Mouse (Mus musculus) B cell, adult 2 months (primary cell): ENCODE data around the gene Samd4b.
"Not testable (repeated sequence)": the region's sequence is repeated elsewhere in the genome, so short reads cannot be mapped to it uniquely, and the experiment has no call there.

Experiments used
- DNase-seq, 2 experiments: peaks; one replicate each; pipeline ENCODE4 v3.0.0; 2022

The Samd4b gene

DNA sequence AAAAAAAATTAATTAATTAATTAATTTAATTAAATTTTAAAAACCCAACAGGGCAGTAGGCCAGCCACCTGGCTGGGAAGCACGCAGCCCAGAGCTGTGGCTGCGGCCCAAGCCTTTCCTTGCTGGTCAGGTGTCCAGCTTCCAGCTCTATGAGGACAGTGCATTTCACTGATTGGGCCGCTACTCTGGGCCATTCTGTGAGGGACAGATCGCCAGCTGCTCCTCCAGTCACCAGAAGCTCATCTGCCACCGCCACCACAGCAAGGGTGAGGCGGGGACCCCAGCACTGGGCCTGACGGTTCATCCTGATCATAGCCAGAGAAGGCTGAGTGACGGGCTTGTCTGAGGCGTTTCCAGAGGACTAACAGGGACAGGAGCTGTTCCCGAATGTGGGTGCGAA lies 36.0 kb downstream of the Samd4b start:
- no peak for DNase-seq

DNA sequence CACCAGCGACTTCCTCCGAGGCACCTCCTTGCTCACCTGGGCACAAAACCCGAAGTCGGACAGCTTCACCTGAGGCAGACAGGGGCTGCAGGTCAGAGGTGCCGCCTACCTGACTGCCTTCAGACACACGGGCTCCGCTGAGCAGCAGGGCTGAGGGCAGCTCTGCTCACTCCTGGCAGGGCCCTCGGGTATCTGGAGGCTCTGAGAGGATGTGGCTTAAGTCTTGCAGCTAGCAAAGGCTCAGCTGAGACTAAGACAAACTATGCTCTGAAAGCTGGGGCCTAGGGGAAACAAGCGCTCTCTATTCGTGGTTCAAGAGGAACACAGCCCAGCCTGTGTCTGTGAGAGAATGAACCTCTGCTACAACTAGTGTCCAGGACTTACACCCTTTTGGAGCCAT lies 37.1 kb downstream of the Samd4b start:
- no peak for DNase-seq

DNA sequence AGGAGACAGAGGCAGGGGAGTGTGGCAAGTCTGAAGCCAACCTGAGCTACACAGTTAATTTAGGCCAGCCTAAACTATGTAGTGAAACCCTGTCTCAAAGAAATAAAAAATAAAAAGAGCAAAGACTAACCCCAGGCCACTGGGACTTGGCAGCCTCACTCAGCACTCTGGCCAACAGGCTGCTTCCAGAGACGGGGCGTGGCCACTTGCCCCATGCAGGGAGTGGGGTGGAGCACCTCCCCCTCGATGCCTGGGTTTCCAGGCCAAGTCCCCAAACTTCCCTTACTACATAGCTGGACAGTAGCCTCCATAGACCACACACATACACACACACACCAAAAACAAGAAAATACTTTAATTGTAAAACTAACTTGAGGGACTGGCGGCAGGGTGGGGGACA lies 39.5 kb downstream of the Samd4b start:
- no peak for DNase-seq

DNA sequence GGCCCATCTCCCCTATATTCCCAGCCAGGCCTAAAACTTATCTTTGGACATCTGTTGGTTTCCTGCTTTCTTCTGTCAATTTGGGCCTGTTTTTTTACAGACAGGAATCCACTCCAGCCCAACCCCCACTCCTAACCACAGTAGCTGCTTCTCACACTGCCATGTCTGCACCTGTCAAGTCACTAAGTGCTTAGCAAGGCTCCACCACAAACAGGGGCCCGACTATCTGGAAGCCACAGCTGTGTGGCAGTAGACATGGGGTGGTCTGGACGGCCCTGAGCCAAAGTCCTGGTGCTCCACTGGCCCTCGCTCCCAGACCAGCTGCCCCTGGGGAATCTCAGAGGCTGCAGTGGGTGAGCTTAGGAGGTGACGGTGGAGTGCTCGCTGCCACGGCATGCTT lies 40.2 kb downstream of the Samd4b start:
- DNase-seq: no peak

DNA sequence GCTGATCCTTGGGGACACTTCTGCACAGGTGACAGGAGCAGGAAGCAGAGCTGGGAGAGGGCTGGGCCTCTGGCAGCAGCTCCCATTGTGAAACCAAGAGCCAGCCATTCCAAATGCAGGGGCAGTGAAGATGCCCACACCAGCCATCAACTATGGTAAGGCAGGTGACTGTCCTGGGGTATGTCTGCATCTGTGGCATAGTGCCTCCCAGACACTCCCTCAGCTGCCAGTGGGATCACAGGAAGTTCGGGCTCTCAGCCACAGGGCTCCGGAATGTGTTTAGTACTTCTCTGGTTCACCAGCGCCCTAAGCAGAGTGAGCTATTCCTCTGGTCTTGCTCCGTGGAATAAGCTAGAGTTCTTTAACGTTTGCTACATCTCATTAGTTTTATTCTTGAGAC lies 40.9 kb downstream of the Samd4b start:
- no peak for DNase-seq

DNA sequence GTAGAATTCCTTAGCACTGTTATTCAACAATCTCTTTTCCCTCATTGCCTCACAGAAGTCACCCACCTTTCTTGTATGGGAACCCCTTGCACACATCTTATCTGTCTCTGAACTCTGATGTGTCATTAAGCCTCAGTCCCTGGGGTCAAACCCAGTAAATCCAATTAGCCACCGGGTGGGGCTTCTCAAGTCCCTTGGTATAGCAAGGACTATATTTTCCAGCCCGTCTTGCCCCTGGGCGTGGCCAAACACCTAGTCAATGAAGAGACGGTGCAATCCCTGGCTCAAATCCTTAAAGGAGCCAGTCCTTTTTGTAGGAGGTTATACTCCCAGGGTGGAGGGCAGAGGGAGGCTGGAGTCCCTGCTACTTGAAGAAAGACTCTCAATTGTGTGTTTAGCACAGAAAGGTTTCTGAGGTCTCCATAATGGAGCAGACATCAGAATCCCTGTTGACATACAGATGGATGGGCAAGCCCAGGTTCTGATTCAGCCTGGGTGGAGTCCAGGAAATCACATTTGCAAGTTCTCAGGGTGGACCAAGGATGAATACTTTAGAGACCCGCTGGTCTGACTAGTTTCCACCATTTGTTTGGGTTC lies 41.9 kb downstream of the Samd4b start:
- no peak for DNase-seq

DNA sequence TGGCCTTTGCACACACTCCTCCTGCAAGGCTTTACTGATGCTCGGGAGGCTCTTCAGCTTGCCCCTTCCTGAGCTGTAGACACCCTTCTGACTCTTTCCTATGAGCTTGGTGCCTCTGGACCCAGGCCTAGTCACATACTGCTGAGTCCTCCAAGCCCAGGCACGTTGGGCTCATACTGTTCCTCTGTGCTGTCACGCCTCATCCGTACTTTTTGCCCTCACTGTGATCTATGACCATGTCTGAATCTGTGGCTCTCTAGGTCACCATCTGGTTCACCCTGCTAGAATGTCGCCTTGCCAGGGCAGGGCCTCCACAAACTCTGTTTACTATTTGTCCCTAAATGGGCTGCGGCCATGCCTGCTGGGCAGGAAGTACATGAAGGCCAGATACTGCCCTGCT lies 44.9 kb downstream of the Samd4b start:
- DNase-seq: no peak

DNA sequence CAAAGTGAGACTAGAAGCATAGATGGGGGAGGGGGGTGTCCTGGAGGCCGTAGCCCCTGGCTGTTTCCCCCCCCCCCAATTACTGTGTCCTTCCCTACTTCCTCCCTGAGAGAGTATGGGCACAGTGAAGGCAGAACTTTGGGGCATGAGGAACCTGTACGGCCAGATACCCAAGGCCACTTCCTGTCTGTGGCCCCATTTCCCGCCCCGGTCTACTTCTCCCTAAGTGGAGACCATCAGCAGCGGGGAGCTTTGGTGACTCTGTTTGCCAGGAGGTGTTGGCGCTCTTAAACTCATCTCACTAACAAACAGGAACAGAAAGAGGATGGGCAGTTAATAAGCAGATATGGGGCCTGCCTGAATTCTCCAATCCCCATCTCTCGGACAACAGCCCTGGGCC lies 50.3 kb downstream of the Samd4b start:
- DNase-seq: no peak

DNA sequence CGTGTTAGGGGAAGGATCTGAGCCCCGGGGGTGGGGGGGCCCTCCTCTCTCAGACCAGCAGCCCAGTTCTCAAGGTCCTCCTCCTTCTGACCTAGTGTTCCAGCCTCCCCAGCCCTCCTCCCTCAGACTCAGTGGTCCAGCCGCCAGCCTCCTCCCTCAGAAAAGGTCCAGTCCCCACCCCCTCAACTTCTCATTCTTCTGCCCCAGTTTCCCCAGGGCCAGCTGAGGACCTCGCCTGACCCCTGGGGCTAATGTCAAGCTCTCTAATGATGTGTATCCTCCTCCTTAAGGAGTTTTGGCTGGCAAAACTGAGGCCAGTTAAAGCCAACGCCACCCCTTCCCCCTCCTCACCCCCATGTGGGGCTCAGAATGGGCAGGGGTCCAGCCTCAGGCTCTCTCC lies 50.8 kb downstream of the Samd4b start, which contains the start of gene Nccrp1:
Nccrp1 (minus strand) TSS at position 101 of the 400 bp plus-strand sequence.
- no peak for DNase-seq

DNA sequence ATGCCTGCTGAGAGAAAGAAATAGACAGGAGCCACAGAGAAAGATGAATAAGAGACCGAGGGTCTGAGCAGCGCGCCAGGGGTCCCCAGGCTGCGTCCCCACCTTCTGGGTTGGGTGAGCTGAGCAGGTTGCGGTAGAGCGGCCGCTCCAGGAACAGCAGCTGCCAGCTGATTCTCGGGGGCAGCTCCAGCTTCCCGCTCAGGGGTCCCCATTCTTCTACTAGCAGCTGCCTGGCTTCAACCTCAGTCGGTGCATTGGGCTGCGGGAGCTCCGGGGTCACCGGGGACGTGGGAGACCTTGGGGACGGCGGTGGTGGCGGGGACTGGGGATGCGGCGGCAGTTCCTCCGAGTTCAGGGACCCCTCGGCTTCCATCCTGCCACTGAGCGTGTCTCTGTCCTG lies 51.3 kb downstream of the Samd4b start:
- DNase-seq: peak in 1 of 2 experiments; percentile 12

DNA sequence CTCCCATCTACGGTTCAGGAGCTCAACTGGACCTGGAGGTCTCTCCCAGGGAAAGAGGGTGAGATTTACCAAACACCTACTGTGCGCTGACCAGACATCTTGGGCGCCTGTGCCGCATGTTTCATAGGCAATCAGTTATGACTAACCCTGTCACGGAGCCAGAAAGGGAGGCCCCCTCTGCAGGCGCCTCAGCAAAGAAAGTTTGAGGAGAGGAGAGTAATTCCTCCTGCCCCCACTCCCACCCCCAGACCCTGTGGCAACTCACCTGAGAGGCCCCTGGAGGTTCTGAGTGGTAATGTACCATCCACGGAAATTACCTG lies 52.1 kb downstream of the Samd4b start:
- DNase-seq: no peak

DNA sequence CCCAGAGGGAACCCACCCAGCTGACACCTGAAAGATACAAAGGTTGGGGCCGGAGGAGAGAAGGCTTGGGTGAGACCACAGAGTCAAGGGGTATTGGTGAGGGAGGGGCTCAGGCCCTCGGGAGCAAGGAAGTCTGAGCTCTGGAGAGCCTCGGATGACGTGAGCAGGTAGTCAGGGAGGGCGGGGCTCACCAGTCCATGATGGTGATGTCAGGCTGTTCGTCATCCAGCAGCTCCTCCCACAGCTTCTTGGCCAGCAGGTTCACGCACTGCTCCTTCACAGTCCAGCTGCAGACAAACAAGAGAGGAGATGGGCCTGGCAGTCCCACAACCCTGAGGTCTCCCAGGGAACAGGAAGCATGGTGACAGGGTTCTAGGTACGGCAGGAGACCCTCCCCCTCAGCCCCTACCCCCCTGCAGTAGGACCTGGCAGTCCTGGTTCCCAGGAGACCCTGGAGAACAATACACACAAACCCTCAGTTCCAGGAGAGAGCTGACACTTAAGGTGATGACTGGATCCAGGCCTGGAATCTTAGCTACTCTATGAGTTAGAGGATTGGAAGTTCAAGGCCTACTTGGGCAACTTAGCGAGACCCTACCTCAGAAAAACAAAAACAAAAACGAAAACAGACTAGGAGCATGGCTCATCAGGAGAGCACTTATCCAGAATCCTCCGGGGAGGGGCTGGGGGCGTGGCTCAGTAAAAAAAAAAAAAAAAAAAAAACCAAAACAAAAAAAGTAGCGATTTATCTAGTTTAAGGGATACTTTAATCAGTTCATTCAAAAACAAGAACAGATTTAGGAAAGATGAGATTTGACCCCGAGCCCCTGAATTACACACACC lies 52.7 kb downstream of the Samd4b start:
- DNase-seq: peak; percentile 17 to 25

DNA sequence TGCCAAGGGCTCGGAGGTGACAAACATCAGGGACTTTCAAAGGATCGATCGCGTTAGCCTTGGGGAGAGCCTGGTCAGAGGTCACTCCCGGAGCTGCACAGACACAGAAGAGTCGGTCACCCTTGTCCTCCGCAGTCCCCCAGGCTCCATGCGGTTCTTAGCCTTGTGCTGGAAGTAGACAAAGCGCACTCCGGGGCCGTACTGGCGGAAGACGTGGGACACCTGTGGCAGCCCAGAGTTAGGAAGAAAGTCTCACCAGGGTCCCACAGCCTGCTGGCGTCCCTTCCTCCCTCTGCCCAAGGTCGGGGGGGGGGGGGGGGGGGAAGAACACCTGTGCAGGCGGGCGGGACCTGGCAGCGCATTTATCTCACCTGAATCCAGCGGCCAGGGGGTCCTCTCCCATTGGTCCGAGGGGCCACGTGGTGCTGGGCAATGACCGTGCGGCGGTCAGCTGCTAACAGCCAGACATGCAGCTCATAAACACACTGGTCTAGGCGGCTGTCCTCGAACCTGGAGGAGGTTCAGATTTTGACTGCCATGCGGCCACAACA lies 53.8 kb downstream of the Samd4b start:
- DNase-seq: no peak

DNA sequence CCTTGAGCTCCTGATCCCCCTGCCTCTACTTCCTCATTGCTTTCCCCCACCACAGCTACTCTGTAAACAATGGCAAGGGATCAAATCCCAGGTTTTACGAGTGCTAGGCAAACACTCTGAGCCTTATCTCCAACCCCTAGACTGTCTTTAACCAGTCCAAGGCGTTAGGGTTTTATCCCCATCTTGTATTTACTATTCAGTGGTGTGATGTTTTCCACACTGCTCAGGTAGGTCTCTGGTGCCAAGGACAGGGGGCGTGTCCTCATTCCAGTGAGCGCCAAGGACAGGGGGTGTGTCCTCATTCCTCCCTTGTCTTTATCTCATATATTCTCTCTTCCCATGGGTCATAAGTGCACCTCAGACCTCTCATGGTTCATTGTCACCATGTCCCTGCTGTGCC lies 57.4 kb downstream of the Samd4b start, which contains the start of gene Sycn:
Sycn (plus strand) TSS at position 360 of the 400 bp plus-strand sequence.
- DNase-seq: no peak

DNA sequence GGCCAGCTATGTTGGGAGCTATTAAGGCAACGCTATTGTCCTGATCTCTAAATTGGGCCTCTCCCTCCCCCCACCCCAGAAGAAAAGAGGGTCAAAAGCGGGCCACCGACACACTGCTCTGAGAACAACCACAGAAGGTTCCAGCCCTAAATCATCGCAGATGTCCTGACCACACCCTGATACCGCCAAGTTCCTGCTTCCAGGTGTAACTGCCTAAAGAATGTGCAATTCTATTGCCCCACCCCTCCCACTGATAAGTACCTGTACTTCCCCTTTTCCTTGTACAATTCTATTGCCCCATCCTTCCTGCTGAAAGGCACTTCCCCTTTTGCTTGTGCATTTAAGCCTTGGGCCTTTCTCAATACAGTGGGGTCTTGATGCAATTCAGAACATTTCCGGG lies 59.1 kb downstream of the Samd4b start:
- DNase-seq: peak in 1 of 2 experiments; percentile 36

DNA sequence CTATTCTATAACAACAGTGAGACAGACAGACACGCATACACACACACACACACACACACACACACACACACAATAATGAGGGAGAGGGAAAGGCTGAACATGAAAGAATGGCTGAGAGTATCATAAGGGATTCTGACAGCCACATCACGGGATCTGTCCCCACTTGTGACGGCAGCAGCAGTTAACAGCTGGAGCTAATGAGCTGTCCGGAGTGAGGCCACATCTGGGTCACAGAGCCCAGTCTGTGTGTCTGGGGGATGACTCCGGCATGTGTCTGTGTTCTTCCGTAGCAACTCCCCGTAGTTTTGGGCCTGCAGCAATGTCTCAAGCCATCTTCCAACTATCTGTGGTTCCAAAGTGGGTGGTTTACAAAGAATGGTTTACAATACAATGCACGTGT lies 65.9 kb downstream of the Samd4b start:
- no peak for DNase-seq

DNA sequence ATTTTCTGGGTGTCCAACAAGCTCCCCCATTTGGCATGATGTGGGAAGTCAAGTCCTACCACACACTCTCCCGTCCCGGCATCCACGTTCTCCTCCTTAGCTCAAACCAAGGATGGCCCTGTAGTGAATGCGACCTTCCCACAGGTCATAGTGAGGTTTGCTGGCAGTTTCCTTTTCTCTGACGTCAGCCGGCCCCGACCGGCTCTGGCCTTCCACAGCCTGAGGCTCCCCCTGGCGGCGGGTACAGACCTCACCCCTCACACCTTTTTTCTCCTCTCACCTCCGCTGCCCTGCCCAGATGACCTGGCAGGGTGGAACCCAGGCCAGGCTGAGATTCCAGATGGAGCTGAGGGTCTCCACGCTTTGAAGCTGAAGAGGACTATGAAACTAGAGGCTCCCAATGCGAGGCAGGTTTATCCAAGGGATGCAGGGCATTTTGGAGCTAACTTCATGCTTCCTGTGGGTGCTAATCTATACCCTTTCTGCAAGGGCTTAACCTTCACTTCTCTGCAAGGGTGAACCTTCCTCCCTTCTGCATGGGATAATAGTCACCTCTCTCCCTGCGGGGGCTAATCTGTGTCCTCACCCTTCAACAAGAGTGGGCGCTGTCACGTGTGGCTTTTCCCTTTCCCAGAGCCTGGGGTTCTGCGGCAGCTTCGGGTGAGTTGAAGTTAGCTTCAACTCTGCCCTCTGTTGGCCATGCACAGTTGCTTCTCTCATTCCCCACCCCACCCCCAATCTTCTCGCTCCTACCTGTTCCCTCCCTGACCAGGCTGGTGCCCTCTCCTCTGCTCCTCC lies 69.8 kb downstream of the Samd4b start:
- peak; percentile 95 for DNase-seq

DNA sequence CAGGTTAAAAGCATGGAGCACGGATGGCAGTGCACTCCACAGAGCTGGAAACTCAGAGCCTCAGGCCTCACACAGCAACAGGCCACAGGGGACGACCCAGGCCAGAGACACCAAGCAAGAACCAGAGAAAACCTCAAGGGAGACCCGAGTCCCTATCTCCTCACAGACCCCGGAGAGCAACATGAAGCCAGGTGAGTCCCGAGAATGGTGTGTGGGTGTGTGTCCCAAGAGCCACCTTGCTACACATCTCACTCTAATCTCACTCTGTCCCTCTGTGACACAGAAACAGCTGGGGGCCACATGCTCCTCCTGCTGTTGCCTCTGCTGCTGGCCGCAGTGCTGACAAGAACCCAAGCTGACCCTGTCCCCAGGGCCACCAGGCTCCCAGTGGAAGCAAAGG lies 75.4 kb downstream of the Samd4b start, which contains the start of gene Ifnl3:
Ifnl3 (plus strand) TSS at position 301 of the 400 bp plus-strand sequence.
- not testable (repeated sequence) for DNase-seq

DNA sequence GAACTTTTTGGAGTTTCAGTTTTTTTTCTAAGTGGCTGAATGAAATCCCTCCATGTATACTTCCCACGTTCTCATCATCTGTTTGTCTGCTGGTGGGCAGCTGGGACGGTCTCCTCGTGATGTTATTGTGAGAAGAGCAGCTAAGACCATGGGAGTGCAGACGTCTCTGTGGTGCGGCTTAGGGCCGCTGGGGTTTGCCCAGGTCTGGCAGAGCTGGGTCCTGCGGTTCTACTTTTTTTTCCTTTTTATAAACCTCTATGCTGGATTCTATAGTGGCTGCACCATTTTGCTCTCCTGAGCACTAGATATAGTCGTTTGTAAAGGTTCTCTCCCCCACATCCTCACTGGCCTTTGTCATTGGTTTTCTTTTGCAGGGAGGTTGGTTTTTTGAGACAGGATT lies 86.5 kb downstream of the Samd4b start:
- no peak for DNase-seq

DNA sequence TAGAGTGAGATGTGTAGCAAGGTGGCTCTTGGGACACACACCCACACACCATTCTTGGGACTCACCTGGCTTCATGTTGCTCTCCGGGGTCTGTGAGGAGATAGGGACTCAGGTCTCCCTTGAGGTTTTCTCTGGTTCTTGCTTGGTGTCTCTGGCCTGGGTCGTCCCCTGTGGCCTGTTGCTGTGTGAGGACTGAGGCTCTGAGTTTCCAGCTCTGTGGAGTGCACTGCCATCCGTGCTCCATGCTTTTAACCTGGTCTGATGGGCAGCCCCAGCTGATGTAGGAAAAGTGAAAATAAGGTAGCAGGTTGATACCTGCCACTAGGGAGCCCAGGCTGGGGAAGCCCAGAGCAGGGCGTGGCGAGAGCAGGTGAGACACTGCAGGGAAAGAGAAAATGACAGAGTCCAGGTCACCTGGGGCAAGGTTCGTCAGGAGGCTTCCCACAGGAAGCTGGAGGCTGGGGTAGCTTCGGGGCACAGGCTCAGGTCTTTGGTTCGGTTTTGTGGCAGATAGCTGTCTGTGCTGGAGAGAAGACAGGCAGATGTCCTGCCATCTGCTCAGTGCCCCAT lies 87.5 kb downstream of the Samd4b start, which contains the start of gene Ifnl2:
Ifnl2 (minus strand) TSS at position 51 of the 570 bp plus-strand sequence.
- not testable (repeated sequence) for DNase-seq

DNA sequence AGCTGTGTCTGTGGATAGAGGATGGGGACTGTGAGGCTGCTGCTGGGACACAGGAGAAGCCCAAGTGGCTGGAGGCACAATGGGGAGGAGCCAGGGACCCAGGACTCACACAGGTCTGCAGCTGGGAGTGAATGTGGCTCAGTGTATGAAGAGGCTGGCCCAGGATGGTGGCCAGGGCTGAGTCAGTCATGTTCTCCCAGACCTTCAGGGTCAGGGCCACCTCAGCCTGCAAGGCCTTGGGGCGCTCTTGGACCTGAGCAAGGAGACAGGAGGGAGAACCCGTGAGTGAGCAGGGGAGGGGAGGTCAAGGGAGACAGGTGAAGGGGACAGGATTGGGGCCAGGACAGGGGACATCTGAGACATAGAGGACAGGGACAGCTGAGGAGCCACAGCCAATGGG lies 88.8 kb downstream of the Samd4b start:
- not testable (repeated sequence) for DNase-seq

DNA sequence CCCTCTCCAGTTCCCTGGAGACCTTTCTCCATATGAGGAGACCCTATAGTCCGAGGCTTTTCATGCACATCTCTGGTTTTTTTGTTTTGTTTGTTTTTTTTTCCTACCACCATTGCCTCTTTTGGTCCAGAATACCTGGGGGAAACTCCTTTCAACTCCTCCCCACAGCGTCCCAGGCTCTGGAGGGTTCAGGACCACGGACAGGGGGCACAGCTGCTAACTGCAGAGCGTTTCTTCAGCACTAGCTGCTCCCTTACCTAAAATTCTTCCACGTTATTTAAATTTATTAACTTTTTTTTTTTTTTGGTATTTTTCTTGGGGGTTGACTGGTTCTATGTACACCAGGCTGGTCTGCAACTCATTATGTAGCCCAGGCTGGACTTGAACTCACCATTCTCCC lies 92.4 kb downstream of the Samd4b start:
- peak in 1 of 2 experiments; percentile 21 for DNase-seq

DNA sequence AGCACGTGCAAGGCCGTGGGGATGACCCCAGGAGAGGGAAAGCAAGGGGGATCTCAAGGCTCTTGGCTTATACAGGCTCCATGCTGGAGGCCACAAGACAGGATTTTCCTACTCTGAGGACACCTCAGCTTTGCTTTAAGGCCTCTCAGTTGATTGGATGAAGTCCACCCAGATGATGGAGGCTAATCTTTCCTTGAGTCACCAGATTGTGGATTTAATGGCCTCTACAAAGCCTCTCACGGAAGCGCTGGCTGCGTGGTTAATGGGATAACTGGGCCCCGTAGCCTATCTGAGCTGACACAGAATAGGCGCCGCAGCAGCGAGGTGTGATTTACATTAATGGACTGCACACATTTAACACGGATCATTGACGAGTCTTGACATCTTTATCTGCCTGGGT lies 102.5 kb downstream of the Samd4b start:
- no peak for DNase-seq
